Mouse (Mus musculus): ENCODE results near the gene Ppp1r27.
A peak's percentile ranks its signal among the peaks of the same experiment; 100 is the strongest.
"Not testable (repeated sequence)": the region's sequence is repeated elsewhere in the genome, so short reads cannot be mapped to it uniquely, and the experiment has no call there.

The Ppp1r27 gene

DNA sequence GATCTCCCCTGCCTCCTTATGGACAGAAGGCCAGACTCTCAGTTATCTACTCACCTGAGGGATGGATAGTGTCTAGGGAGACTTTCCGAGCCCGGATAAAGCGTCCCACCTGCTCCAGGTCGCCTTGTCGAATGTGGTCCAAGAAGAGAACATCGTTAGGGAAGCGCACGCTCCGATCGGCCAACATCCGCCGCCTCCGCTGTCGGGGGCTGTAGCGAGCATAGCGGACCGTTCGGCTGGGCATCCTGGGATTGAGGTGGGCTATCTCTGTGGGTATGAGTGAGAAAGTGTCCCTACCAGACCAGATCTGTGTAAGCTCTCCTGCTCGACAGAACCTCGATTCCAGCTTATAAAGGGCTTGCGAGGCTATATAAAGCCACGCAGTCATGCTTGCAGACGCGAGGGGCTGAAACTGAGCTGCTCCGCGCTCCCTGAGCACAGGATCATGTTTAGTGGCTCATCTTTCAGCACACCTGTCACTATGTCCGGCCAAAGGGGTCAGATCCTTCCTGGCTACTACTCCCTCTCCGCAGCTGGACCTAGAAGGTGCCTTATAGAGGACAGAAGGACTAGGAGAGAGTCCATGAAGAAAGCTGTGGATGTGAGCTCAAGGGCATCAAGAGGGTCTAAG is at the start of gene Ppp1r27:
Gene Ppp1r27, minus strand, starts transcription at position 323 of the 631 bp plus-strand sequence.
- DNase-seq (ENCODE audit: low read depth in 2 of 2, low spot score in 2 of 2) = no peak

DNA sequence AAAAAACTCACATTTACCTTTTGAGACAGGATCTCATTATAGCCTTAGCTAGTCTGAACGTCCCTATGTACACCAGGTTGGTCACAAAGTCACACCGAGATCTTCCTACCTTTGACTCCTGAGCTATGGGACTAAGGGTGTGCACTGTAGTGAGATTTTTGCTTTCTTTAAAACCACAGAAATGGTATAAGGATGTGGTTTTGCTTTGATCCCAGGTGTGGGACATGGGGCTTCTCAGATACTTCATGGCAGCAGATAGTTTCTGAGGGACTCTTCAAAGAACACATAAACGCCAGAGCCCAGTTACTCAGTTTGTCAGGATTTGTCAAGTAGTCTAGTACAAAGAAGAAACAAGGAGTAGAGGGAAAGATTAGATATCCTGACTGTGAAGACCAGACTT is 49.8 kb upstream of the Ppp1r27 start:
- DNase-seq (ENCODE audit: low read depth in 2 of 2, low spot score in 2 of 2) = peak in 1 of 2 experiments; percentile 48

- no peak for DNase-seq (ENCODE audit: low read depth in 2 of 2, low spot score in 2 of 2)
Observed at GRCm38 (mm10) chr11:120598990-120599549, 48.1 kb upstream of the Ppp1r27 start.

GRCm38 (mm10) chr11:120598283-120598989 is 47.5 kb upstream of the Ppp1r27 start, which contains the start of the genes Alyref and Anapc11:
Alyref (minus strand) TSS chr11:120598365.
Anapc11 (plus strand) TSS chr11:120598421.
- DNase-seq (ENCODE audit: low read depth in 2 of 2, low spot score in 2 of 2) = peak; percentile 86 to 87

DNA sequence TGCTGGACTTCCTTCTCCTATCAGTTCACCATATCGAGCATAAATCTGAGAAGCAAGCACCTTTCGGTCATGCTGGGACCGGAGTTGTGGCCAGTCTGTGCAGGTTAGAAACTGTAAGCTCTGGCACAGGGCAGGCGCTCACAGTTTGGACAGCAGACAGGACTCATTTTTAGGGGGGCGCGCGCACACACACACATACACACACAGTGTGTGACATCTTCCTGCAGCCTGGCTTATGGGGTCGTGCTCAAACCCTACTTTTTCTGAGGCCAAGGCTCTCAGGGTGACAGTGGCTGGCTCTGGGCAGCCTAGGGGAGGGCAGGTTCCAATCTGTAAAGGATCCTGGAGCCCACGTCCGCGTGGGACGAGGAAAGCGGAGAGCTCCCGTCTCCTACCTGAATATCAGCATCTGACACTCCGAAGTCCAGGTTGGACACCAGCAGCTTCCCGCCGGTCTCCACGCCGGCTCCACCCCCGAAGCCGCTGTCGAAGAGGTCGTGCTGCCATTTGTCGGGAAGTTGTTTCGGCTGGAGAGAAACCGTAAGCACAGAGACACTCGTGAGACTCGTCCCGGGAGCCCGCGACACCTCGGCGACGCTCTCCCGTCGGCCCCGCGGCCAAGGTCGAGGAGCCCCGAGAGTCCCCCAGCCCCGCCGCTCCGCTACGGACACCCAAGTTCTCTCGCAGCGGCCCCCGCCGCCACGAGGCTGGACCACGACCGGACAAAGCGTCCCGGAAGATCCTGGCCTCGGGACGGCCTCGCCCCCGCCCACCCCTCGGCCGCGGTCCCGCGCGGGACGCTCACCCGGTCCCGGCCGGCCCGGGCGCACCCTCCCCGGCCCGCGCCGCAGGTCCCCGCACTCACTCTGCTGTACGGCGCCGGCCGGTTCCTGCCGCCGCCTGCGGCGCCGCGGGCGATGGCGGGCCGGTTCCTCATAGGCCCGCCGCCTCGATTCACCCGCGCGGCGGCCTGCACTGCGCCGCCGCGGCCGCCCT is 46.6 kb upstream of the Ppp1r27 start:
- DNase-seq (ENCODE audit: low read depth in 2 of 2, low spot score in 2 of 2) = no peak

- DNase-seq (ENCODE audit: low read depth in 2 of 2, low spot score in 2 of 2) = no peak
Observed at GRCm38 (mm10) chr11:120588531-120588930, 37.6 kb upstream of the Ppp1r27 start.

DNA sequence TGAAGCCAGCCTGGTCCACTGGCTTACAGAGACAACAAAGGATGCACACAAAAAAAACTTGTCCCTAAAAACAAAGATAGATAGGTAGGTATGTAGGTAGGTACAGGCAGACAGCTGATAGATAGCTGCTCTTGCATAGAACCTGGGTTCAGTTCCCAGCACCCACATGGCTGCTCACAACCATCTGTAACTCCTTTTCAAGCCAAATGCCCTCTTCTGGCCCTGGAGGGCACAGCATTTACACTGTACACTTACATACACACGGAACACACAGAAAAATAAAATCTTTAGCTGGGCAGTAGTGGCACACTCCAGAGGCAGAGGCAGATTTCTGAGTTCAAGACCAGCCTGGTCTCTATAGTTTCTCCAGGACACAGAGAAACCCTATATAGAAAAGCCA is 33.0 kb upstream of the Ppp1r27 start:
- DNase-seq (ENCODE audit: low read depth in 2 of 2, low spot score in 2 of 2) = no peak

- not testable (repeated sequence) for DNase-seq (ENCODE audit: low read depth in 2 of 2, low spot score in 2 of 2)
Observed at GRCm38 (mm10) chr11:120582982-120583293, 32.0 kb upstream of the Ppp1r27 start.

- DNase-seq (ENCODE audit: low read depth in 2 of 2, low spot score in 2 of 2) = peak; percentile 60 to 67
Observed at GRCm38 (mm10) chr11:120582268-120582981, 31.5 kb upstream of the Ppp1r27 start.

DNA sequence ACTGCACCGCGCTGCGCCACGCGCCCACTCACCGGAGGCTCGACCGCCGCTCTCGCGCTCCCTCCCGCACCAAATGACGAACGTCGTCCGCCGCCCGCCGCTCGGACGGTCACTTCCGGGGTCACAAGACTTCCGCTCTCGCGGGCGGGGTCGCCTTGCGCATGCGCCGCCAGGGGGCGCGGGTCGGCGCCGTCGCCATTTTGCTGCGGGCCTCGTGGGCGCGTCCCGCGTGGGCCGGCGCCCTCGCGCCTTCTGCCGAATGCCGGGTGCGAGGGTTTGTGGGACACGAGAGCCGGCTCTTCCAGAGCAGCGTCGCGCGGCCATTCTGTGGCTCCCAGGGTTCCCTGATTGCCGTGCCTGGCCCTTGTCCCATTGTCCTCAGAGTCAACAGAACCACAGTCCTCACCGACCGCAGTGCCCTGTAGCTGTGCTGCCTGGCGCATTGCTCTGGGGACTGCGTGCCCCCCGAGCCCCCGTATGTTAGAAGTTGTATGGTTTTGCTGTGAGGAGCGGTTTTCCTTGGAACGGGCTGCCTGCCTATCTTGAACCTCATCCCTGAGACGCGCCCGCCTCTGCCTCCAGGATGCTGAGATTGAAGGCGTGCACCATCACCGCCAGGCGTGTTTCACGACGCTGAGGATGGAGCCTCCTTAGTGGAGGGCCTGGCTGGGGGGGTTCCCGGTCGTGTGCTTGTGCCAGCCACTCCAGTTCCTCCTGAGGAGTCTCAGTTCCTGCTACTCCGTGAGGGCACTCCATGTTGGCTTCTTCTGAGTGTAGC is 30.7 kb upstream of the Ppp1r27 start, which contains the start of gene Arhgdia:
Gene Arhgdia, minus strand, starts transcription at position 135 of the 778 bp plus-strand sequence.
- DNase-seq (ENCODE audit: low read depth in 2 of 2, low spot score in 2 of 2) = peak; percentile 84

GRCm38 (mm10) chr11:120580871-120581331 is 30.0 kb upstream of the Ppp1r27 start:
- no peak for DNase-seq (ENCODE audit: low read depth in 2 of 2, low spot score in 2 of 2)

- no peak for DNase-seq (ENCODE audit: low read depth in 2 of 2, low spot score in 2 of 2)
Observed at GRCm38 (mm10) chr11:120580190-120580589, 29.3 kb upstream of the Ppp1r27 start.

GRCm38 (mm10) chr11:120579316-120580107 is 28.6 kb upstream of the Ppp1r27 start:
- DNase-seq (ENCODE audit: low read depth in 2 of 2, low spot score in 2 of 2) = peak; percentile 83 to 86

GRCm38 (mm10) chr11:120578694-120579243 is 27.8 kb upstream of the Ppp1r27 start:
- DNase-seq (ENCODE audit: low read depth in 2 of 2, low spot score in 2 of 2) = no peak

- DNase-seq (ENCODE audit: low read depth in 2 of 2, low spot score in 2 of 2) = no peak
Observed at GRCm38 (mm10) chr11:120578024-120578693, 27.2 kb upstream of the Ppp1r27 start.

DNA sequence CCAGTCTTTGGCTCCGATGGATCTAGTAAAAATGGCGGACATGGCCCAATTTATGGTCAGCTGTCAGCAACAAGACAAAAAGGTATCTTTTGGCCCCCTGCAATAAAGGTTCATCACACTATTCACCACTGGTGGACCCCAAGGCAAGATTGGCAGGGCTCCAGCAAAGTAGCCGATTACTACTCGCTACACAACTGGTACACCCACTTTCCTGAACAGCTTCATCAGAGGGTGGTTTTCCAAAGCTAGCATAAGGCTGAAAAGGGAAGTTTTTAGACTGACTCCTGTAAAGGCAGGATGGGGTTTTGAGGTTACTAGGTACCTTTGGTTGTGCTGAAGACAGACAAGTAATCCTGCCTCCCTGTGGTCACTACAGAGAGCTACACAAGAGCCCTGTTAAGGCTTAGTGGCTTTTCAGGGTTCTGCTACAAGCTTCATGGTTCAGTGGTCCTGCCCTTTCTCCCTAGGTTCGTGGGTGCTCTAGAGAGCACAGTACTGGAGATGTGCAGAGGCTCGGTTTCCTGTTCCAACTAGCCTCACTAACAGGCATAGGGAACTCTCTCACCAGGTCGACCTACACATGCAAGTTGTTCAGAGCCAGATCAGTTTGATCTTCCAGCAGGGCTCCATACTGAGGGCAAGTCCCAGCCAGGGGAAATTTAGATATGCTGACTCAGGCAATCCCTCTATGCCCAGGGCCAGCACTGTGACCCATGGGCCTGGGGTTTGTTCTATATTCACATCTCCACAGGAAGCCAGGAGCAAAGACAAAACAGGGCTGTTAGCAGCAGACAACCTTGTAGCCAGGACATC is 26.5 kb upstream of the Ppp1r27 start:
- peak in 1 of 2 experiments; percentile 47 for DNase-seq (ENCODE audit: low read depth in 2 of 2, low spot score in 2 of 2)

Data from CD8-positive naive resting alpha-beta T cell, adult 2 months (primary cell).